Mouse (Mus musculus): Measurements from ENCODE around the gene Bmp7. TPM values are rescaled to one million over a fixed set of nuclear protein-coding genes. Genes with fewer than 3 reads are reported as not detected.

Bmp7 gene
- polyA plus RNA-seq, 1 experiment from 2014 or later: 13.2 TPM

DNA sequence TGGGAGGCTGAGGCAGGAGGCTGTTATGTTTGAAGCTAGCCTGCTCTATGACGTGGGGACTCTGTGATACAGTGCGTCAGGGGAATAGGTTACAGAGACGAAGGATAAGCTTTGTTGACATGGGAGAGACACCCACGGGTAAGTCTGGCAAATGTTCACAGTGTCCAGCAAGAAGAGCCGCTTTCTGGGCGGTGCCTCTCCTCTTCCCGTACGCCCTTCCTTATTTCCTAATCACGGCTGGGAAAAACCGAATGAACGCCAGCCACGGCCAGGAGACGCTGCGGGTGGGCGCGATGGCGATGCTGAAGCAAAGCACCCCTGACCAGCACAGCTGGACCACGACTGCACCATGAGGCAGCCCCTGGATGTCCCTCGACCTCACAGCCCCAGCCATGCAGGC, 77.7 kb downstream of the Bmp7 start:
- Histone ChIP-seq H3K4me3 (replicated peaks; ENCODE audit: low read depth, low read length) (no peak overlapping the region), H3K36me3 (ENCODE audit: control insufficient read depth, insufficient read depth, low read length) (no peaks in the 10 kb centered on the region), H3K4me1 (ENCODE audit: control insufficient read depth, insufficient read depth, low read length) (no peaks in the 10 kb centered on the region), H3K9me3 (ENCODE audit: control insufficient read depth, low read length) (no peaks in the 10 kb centered on the region), H3K4me2 (ENCODE audit: low read length) (no peak overlapping the region), H3K9ac (replicated peaks; ENCODE audit: low read length) (no peak overlapping the region), H3K27me3 (ENCODE audit: control insufficient read depth, insufficient read depth, low read length) (no peaks in the 10 kb centered on the region), H3K27ac (replicated peaks; ENCODE audit: low read depth, low read length) (no peak overlapping the region)
- 81% methylated on average over 19 of the region's 19 CpGs for WGBS
- ATAC-seq (ENCODE audit: low FRiP score, low TSS enrichment) (no peak), DNase-seq (no peak)

DNA sequence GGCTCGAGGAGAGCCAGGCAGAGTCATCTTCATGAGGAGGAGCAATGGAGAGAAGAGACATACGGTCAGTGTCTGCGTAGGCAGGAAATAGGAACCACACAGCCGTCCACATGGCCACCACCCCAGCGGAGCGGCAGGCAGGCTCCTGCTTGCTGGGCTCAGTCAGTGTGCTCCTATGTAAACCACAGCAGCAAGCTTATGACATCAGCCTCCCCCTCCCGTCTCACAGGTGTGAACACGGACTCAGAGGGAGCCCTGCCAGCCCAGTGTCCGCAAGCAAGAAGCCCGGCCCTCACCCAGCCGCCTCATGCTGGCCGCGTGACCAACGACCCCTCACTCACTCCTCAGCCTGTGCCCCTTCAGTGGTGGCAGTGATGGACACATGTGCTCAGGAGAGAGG, 78.5 kb downstream of the Bmp7 start:
- Histone ChIP-seq H3K4me3 (replicated peaks; ENCODE audit: low read depth, low read length) (no peak overlapping the region), H3K9ac (replicated peaks; ENCODE audit: low read length) (no peak overlapping the region), H3K36me3 (ENCODE audit: control insufficient read depth, insufficient read depth, low read length) (no peaks in the 10 kb centered on the region), H3K4me1 (ENCODE audit: control insufficient read depth, insufficient read depth, low read length) (no peaks in the 10 kb centered on the region), H3K9me3 (ENCODE audit: control insufficient read depth, low read length) (no peaks in the 10 kb centered on the region), H3K27me3 (ENCODE audit: control insufficient read depth, insufficient read depth, low read length) (no peaks in the 10 kb centered on the region), H3K4me2 (ENCODE audit: low read length) (no peak overlapping the region), H3K27ac (replicated peaks; ENCODE audit: low read depth, low read length) (no peak overlapping the region)
- WGBS: 83% methylated on average over 14 of the region's 14 CpGs
- no peak for DNase-seq
- ATAC-seq (ENCODE audit: low FRiP score, low TSS enrichment): no peak

DNA sequence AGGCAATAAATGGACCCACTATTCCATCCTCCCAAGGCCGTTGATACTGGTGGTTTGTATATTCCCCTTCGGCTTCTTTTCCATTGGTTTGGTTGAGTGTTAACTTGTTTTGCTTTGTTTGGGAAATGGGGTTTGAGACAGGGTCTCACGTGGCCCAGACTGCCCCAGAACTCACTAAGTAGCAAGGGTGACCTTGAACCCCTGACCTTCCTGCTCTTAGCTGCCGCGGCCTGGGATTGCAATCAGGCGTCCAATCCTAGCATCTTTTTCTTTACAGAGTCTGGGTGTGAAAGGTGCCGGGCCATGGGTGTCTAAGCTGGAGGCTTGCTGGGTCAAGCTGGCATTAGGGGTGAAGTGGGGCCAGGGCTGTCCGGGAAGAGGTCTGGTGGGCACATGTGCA, 79.5 kb downstream of the Bmp7 start:
- no peak for ATAC-seq (ENCODE audit: low FRiP score, low TSS enrichment)
- Histone ChIP-seq H3K9me3 (ENCODE audit: control insufficient read depth, low read length) (no peaks in the 10 kb centered on the region), H3K36me3 (ENCODE audit: control insufficient read depth, insufficient read depth, low read length) (no peaks in the 10 kb centered on the region), H3K4me3 (replicated peaks; ENCODE audit: low read depth, low read length) (no peak overlapping the region), H3K9ac (replicated peaks; ENCODE audit: low read length) (no peak overlapping the region), H3K27me3 (ENCODE audit: control insufficient read depth, insufficient read depth, low read length) (no peaks in the 10 kb centered on the region), H3K27ac (replicated peaks; ENCODE audit: low read depth, low read length) (no peak overlapping the region), H3K4me2 (ENCODE audit: low read length) (no peak overlapping the region), H3K4me1 (ENCODE audit: control insufficient read depth, insufficient read depth, low read length) (no peaks in the 10 kb centered on the region)
- DNase-seq: no peak
- 89% methylated on average over 8 of the region's 8 CpGs for WGBS

DNA sequence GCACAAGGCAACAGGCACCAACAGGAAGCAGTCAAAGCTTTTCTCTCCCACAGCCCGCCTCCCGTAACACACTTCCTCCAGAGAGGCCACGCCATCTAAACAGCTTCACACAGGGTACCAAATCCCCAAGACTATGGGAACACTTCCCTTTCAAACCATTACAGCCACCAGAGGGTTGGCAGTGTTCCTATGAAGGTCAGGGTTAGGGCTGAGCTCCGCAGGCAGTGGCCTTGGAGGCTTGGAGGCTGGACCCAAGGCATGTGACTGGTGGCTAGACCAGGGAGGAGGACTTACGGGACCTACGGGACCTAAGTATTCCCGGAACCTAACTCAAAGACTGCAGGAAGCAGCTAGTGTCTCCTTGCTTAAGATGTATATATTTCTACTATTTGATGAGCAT, 80.0 kb downstream of the Bmp7 start:
- no peak for ATAC-seq (ENCODE audit: low FRiP score, low TSS enrichment)
- Histone ChIP-seq H3K4me1 (ENCODE audit: control insufficient read depth, insufficient read depth, low read length) (no peaks in the 10 kb centered on the region), H3K9ac (replicated peaks; ENCODE audit: low read length) (no peak overlapping the region), H3K27me3 (ENCODE audit: control insufficient read depth, insufficient read depth, low read length) (no peaks in the 10 kb centered on the region), H3K9me3 (ENCODE audit: control insufficient read depth, low read length) (no peaks in the 10 kb centered on the region), H3K36me3 (ENCODE audit: control insufficient read depth, insufficient read depth, low read length) (no peaks in the 10 kb centered on the region), H3K4me3 (replicated peaks; ENCODE audit: low read depth, low read length) (no peak overlapping the region), H3K4me2 (ENCODE audit: low read length) (no peak overlapping the region), H3K27ac (replicated peaks; ENCODE audit: low read depth, low read length) (no peak overlapping the region)
- no peak for DNase-seq
- WGBS: 86% methylated on average over 7 of the region's 7 CpGs

DNA sequence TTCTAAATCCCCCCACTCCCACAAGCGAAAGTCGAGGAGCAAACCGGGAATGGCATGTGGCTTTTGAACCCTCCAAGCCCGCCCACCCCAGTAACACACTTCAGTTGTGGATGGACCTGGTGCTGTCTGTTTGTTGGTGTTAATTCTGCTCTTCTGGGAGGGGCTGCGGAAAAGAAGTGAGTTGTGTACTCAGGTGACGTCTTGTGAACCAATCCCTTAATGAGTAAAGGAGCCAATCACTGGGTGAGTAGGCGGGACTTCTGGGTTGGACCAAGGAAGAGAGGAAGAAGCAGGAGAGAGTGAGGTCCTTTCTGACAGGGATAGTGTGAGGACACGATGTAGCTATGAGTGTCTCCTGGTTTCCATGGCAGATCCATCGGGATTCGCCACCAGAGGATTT, 83.1 kb downstream of the Bmp7 start:
- ATAC-seq (ENCODE audit: low FRiP score, low TSS enrichment) (no peak), DNase-seq (no peak)
- Histone ChIP-seq H3K4me1 (ENCODE audit: control insufficient read depth, insufficient read depth, low read length) (no peaks in the 10 kb centered on the region), H3K9ac (replicated peaks; ENCODE audit: low read length) (no peak overlapping the region), H3K36me3 (ENCODE audit: control insufficient read depth, insufficient read depth, low read length) (no peaks in the 10 kb centered on the region), H3K4me3 (replicated peaks; ENCODE audit: low read depth, low read length) (no peak overlapping the region), H3K27ac (replicated peaks; ENCODE audit: low read depth, low read length) (no peak overlapping the region), H3K27me3 (ENCODE audit: control insufficient read depth, insufficient read depth, low read length) (no peaks in the 10 kb centered on the region), H3K4me2 (ENCODE audit: low read length) (no peak overlapping the region), H3K9me3 (ENCODE audit: control insufficient read depth, low read length) (no peaks in the 10 kb centered on the region)
- 75% methylated on average over 10 of the region's 10 CpGs for WGBS

DNA sequence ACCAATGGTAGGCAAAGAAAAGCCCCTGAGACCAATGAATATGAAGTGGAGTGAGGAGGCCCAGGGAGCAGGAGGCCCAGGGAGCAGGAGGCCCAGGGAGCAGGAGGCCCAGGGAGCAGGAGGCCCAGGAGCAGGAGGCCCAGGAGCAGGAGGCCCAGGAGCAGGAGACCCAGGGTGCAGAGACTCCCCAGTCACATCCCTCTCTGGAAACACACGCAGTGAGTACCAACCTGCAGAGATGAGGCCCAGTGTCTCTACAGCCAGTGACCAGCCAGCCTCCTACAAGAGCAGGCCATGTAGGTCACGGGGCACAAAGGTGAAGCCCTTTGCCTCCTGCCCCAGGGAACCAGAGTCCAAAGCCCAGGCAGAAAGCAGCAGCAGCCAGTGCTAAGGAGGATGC, 83.6 kb downstream of the Bmp7 start:
- Histone ChIP-seq H3K27ac (replicated peaks; ENCODE audit: low read depth, low read length) (no peak overlapping the region), H3K36me3 (ENCODE audit: control insufficient read depth, insufficient read depth, low read length) (no peaks in the 10 kb centered on the region), H3K4me2 (ENCODE audit: low read length) (no peak overlapping the region), H3K9me3 (ENCODE audit: control insufficient read depth, low read length) (no peaks in the 10 kb centered on the region), H3K4me1 (ENCODE audit: control insufficient read depth, insufficient read depth, low read length) (no peaks in the 10 kb centered on the region), H3K9ac (replicated peaks; ENCODE audit: low read length) (no peak overlapping the region), H3K4me3 (replicated peaks; ENCODE audit: low read depth, low read length) (no peak overlapping the region), H3K27me3 (ENCODE audit: control insufficient read depth, insufficient read depth, low read length) (no peaks in the 10 kb centered on the region)
- 60% methylated on average over 2 of the region's 2 CpGs for whole genome bisulfite sequencing
- ATAC-seq (ENCODE audit: low FRiP score, low TSS enrichment) (no peak), DNase-seq (no peak)

DNA sequence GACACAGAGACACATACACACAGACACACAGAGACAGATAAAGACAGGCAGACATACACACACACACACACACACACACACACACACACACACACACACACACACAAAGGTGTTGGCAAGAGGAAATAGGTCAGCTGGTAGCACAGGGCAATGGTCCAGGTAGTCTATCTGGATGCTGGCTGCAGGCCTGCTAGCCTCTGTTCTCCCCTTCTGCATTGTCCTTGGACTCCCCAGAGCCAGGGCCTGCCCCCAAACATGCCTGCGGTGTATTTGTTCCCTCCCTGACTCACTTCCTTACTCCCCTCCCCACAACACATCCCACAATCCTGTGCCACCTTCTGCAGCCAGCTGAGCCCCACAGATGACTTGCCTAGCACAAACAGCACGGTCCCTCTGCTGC, 86.0 kb downstream of the Bmp7 start:
- no peaks in the 10 kb centered on the region for H3K4me1 ChIP-seq (ENCODE audit: control insufficient read depth, insufficient read depth, low read length)
- H3K27me3 ChIP-seq (ENCODE audit: control insufficient read depth, insufficient read depth, low read length): no peaks in the 10 kb centered on the region
- no peak; the same call in 1 of the 2 replicates for ATAC-seq (ENCODE audit: low FRiP score, low TSS enrichment)
- no peak overlapping the region for H3K27ac ChIP-seq (replicated peaks; ENCODE audit: low read depth, low read length)
- WGBS: 66% methylated on average over 2 of the region's 2 CpGs
- H3K9me3 ChIP-seq (ENCODE audit: control insufficient read depth, low read length): no peaks in the 10 kb centered on the region
- no peaks in the 10 kb centered on the region for H3K36me3 ChIP-seq (ENCODE audit: control insufficient read depth, insufficient read depth, low read length)
- no peak for DNase-seq
- H3K4me2 ChIP-seq (ENCODE audit: low read length): no peak overlapping the region
- no peak overlapping the region for H3K9ac ChIP-seq (replicated peaks; ENCODE audit: low read length)
- H3K4me3 ChIP-seq (replicated peaks; ENCODE audit: low read depth, low read length): no peak overlapping the region

DNA sequence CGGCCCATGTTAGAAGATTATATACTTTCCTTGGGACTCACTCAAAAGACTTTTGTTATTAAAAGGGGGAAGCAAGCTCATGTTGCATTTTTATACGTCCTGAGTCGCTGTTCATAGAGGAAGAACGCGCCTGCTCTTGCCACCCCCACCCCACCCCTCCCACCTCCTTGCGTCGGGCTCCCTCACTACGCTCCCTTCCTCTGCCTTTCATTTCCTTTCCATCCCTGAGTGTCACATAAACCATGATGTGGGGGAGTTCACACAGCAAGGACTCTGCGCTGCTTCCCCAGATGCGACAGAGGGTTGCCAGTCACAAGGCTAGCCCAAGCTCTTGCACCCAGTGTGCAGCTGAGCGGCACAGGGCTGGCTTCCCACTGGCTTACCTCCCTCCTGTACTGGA, 88.3 kb downstream of the Bmp7 start:
- Histone ChIP-seq H3K4me2 (ENCODE audit: low read length) (no peak overlapping the region), H3K9ac (replicated peaks; ENCODE audit: low read length) (no peak overlapping the region), H3K4me1 (ENCODE audit: control insufficient read depth, insufficient read depth, low read length) (no peaks in the 10 kb centered on the region), H3K4me3 (replicated peaks; ENCODE audit: low read depth, low read length) (no peak overlapping the region), H3K27me3 (ENCODE audit: control insufficient read depth, insufficient read depth, low read length) (no peaks in the 10 kb centered on the region), H3K27ac (replicated peaks; ENCODE audit: low read depth, low read length) (no peak overlapping the region), H3K9me3 (ENCODE audit: control insufficient read depth, low read length) (no peaks in the 10 kb centered on the region), H3K36me3 (ENCODE audit: control insufficient read depth, insufficient read depth, low read length) (no peaks in the 10 kb centered on the region)
- DNase-seq (no peak), ATAC-seq (ENCODE audit: low FRiP score, low TSS enrichment) (no peak)
- 80% methylated on average over 11 of the region's 11 CpGs for WGBS

DNA sequence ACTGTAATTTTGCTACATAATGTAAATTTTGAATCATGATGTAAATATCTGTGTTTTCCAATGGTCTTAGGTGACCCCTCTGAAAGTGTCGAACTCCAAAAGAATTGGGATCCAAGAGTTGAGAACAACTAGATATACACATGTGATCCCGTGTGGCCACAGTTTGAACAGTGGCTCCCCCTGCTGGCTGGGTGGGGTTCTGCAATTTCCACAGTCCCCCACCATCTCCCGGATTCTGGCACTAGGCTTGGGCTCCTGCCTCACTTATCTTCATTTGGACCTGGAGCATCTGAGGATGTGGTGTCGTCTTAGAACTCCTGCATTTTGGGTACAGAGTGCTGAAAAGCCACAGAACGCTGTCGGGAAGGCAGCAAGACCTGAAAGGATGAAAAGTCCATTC, 91.9 kb downstream of the Bmp7 start:
- no peak for DNase-seq
- H3K4me1 ChIP-seq (ENCODE audit: control insufficient read depth, insufficient read depth, low read length): no peaks in the 10 kb centered on the region
- H3K27ac ChIP-seq (replicated peaks; ENCODE audit: low read depth, low read length): no peak overlapping the region

More for the DNA sequence above, 91.9 kb downstream of the Bmp7 start:
- Histone ChIP-seq H3K4me3 (replicated peaks; ENCODE audit: low read depth, low read length) (no peak overlapping the region), H3K27me3 (ENCODE audit: control insufficient read depth, insufficient read depth, low read length) (no peaks in the 10 kb centered on the region), H3K9ac (replicated peaks; ENCODE audit: low read length) (no peak overlapping the region), H3K9me3 (ENCODE audit: control insufficient read depth, low read length) (no peaks in the 10 kb centered on the region), H3K36me3 (ENCODE audit: control insufficient read depth, insufficient read depth, low read length) (no peaks in the 10 kb centered on the region), H3K4me2 (ENCODE audit: low read length) (no peak overlapping the region)
- WGBS: 72% methylated on average over 6 of the region's 6 CpGs
- ATAC-seq (ENCODE audit: low FRiP score, low TSS enrichment): no peak

All from midbrain, embryonic 14.5 days (tissue).